Mouse (Mus musculus): ENCODE measurements around the gene Gpr12.
"Not testable (repeated sequence)": the region's sequence is repeated elsewhere in the genome, so short reads cannot be mapped to it uniquely, and the experiment has no call there.

The Gpr12 gene

GRCm38 (mm10) chr5:146586357-146587070 is 1.5 kb upstream of the Gpr12 start:
- no peak for DNase-seq (ENCODE audit: low spot score in 2 of 2)

GRCm38 (mm10) chr5:146585307-146585651 is 240 bp upstream of the Gpr12 start:
- DNase-seq (ENCODE audit: low spot score in 2 of 2), result no peak

- no peak for DNase-seq (ENCODE audit: low spot score in 2 of 2)
Observed at GRCm38 (mm10) chr5:146584156-146584477, 922 bp downstream of the Gpr12 start.

GRCm38 (mm10) chr5:146576668-146577067 is 8.4 kb downstream of the Gpr12 start:
- no peak for DNase-seq (ENCODE audit: low spot score in 2 of 2)

- not testable (repeated sequence) for DNase-seq (ENCODE audit: low spot score in 2 of 2)
Observed at GRCm38 (mm10) chr5:146572735-146573042, 12.3 kb downstream of the Gpr12 start.

GRCm38 (mm10) chr5:146571830-146572734 is 13.0 kb downstream of the Gpr12 start:
- DNase-seq (ENCODE audit: low spot score in 2 of 2), result not testable (repeated sequence)

GRCm38 (mm10) chr5:146570179-146570578 is 14.9 kb downstream of the Gpr12 start:
- not testable (repeated sequence) for DNase-seq (ENCODE audit: low spot score in 2 of 2)

- DNase-seq (ENCODE audit: low spot score in 2 of 2), result no peak
Observed at GRCm38 (mm10) chr5:146567054-146567453, 18.0 kb downstream of the Gpr12 start.

- no peak for DNase-seq (ENCODE audit: low spot score in 2 of 2)
Observed at GRCm38 (mm10) chr5:146564259-146564658, 20.8 kb downstream of the Gpr12 start.

GRCm38 (mm10) chr5:146555836-146556235 is 29.2 kb downstream of the Gpr12 start, which contains the start of gene Gm3415:
TSS of gene Gm3415 (plus strand) at chr5:146556136.
- not testable (repeated sequence) for DNase-seq (ENCODE audit: low spot score in 2 of 2)

GRCm38 (mm10) chr5:146537347-146537746 is 47.7 kb downstream of the Gpr12 start, which contains the start of gene Gm3409:
TSS of gene Gm3409 (plus strand) at chr5:146537647.
- DNase-seq (ENCODE audit: low spot score in 2 of 2), result not testable (repeated sequence)

Data from spleen, postnatal 14 days (tissue).